Mouse (Mus musculus): ENCODE measurements at regions not wholly inside any gene's neighbourhood (a gene's known extent, or its start where the extent isn't known, plus 50 kb on each side); places are given as distances from the start of the nearest gene placed in this dataset.

DNA sequence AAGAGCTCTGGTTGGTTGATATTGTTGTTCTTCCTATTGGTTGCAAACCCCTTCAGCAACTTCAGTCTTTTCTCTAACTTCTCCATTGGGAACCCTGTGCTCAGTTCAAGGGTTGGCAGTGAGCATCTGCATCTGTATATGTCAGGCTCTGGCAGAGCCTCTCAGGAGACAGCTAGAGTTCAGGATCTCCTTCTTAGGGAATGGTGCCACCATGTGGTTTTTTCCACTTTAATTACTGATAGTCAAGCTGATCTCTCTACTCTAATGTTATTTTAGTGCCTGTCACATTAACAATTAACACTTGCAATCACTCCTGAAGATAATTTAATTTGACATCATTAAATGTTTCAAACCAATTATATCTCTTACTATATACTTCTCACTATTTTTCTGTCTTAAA, 550.4 kb downstream of the Gm597 start:
- H3K4me2 ChIP-seq (ENCODE audit: low read length): no peak overlapping the region
- H3K4me3 ChIP-seq (replicated peaks; ENCODE audit: low read length): no peak overlapping the region
- no peak overlapping the region for H3K27ac ChIP-seq (ENCODE audit: low read length)
- H3K4me1 ChIP-seq (replicated peaks; ENCODE audit: control insufficient read depth, insufficient read depth, low read length): no peaks in the 10 kb centered on the region
- no peaks in the 10 kb centered on the region for H3K27me3 ChIP-seq (replicated peaks; ENCODE audit: control insufficient read depth, insufficient read depth, low read length)
- H3K36me3 ChIP-seq (ENCODE audit: control insufficient read depth, insufficient read depth): no peaks in the 10 kb centered on the region
- no peak overlapping the region for H3K9ac ChIP-seq (replicated peaks; ENCODE audit: low read depth, low read length)
- no peak for ATAC-seq
- no peaks in the 10 kb centered on the region for H3K9me3 ChIP-seq (ENCODE audit: control insufficient read depth, low read length)

DNA sequence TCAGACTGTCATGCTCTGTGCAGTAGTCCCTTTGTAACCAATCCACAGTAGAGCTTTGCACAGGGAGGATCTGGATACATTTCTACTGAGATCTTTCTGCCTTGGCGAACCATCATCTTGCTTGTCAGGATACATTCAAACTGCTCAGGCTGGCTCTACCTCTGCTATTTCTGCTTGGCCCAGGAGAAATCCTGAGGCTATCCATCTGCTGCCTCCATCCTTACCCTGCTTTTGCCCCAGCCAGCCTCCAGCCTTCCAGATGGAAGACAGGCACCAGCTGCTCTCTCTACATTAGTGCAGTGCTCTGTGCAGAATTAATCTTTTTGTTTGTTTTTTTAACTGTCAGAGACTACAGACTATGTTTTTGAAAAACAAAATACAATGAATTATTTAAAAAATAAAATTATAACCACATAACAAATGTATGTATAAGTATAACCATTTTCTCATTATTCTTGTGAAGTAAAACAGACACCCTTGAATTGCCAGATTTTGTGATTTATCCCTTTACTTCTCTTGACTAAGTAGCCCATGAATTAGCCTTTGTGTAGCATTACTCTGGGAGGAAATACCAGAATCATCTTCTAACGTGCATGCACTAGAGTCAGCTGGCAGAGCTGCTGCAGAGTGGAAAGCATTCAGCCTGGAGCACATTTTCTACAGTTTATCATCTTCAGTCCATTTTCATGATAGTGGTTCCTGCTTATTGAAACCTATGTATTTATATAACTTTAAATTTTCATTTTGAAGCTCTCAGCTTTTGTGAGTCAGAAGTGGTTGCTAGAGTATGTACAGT, 565.6 kb downstream of the Gm597 start:
- H3K27me3 ChIP-seq (replicated peaks; ENCODE audit: control insufficient read depth, insufficient read depth, low read length): no peaks in the 10 kb centered on the region
- H3K4me3 ChIP-seq (replicated peaks; ENCODE audit: low read length): no peak overlapping the region
- H3K27ac ChIP-seq (ENCODE audit: low read length): 0 out of 2 replicates have a peak overlapping the region, but pooled peaks have one; percentile 33
- 33% methylated on average over 2 of the region's 2 CpGs for WGBS
- H3K9me3 ChIP-seq (ENCODE audit: control insufficient read depth, low read length): no peaks in the 10 kb centered on the region
- no peaks in the 10 kb centered on the region for H3K36me3 ChIP-seq (ENCODE audit: control insufficient read depth, insufficient read depth)
- H3K4me2 ChIP-seq (ENCODE audit: low read length): no peak overlapping the region
- peak; percentile 99 for ATAC-seq
- H3K9ac ChIP-seq (replicated peaks; ENCODE audit: low read depth, low read length): no peak overlapping the region
- no peaks in the 10 kb centered on the region for H3K4me1 ChIP-seq (replicated peaks; ENCODE audit: control insufficient read depth, insufficient read depth, low read length)
